Mouse (Mus musculus) cerebellum, adult 2 months (tissue): Measurements from ENCODE around the gene Kat8.

Experiments used
- CTCF ChIP-seq: fragments of 200-500 bp; IDR thresholded peaks from 2 replicates; pipeline ENCODE4 v1.5.1; 2011; ENCODE audit warnings: low read depth, mild to moderate bottlenecking, control low read depth, low read length, moderate library complexity, borderline replicate concordance; ENCODE audit not compliant: insufficient read depth
- POLR2A ChIP-seq: fragments of 200-500 bp; IDR thresholded peaks from 2 replicates; pipeline ENCODE4 v1.6.1; 2011; ENCODE audit warnings: low read length, control low read depth, borderline replicate concordance; ENCODE audit not compliant: insufficient read depth

GRCm38 (mm10) chr7:127894480-127894879, 17.8 kb upstream of the Kat8 start:
- no peak for TF ChIP-seq CTCF
- TF ChIP-seq POLR2A = no peak
